Mouse (Mus musculus): ENCODE measurements at regions not wholly inside any gene's neighbourhood (a gene's known extent, or its start where the extent isn't known, plus 50 kb on each side); places are given as distances from the start of the nearest gene placed in this dataset.

- DNase-seq (ENCODE audit: low read depth): no peak
Measured at GRCm38 (mm10) chrX:11486588-11486987, 159.0 kb downstream of the H2al1j start.

- no peak for DNase-seq (ENCODE audit: low read depth)
Measured at GRCm38 (mm10) chrX:11487876-11488275, 160.3 kb downstream of the H2al1j start.

- no peak for DNase-seq (ENCODE audit: low read depth)
Measured at GRCm38 (mm10) chrX:11490146-11490693, 162.6 kb downstream of the H2al1j start.

GRCm38 (mm10) chrX:11491235-11491634 is 163.6 kb downstream of the H2al1j start:
- DNase-seq (ENCODE audit: low read depth): no peak

GRCm38 (mm10) chrX:11491676-11492391 is 164.2 kb downstream of the H2al1j start:
- DNase-seq (ENCODE audit: low read depth): no peak

- no peak for DNase-seq (ENCODE audit: low read depth)
Measured at GRCm38 (mm10) chrX:11493526-11494245, 166.1 kb downstream of the H2al1j start.

GRCm38 (mm10) chrX:11494246-11494630 is 166.6 kb downstream of the H2al1j start:
- no peak for DNase-seq (ENCODE audit: low read depth)

- DNase-seq (ENCODE audit: low read depth): no peak
Measured at GRCm38 (mm10) chrX:11512439-11512838, 184.8 kb downstream of the H2al1j start.

GRCm38 (mm10) chrX:11512928-11513327 is 185.3 kb downstream of the H2al1j start:
- DNase-seq (ENCODE audit: low read depth): no peak

- no peak for DNase-seq (ENCODE audit: low read depth)
Measured at GRCm38 (mm10) chrX:11523791-11524190, 196.2 kb downstream of the H2al1j start.

- DNase-seq (ENCODE audit: low read depth): no peak
Measured at GRCm38 (mm10) chrX:11525326-11525725, 197.7 kb downstream of the H2al1j start.

GRCm38 (mm10) chrX:11528589-11528988 is 201.0 kb downstream of the H2al1j start:
- DNase-seq (ENCODE audit: low read depth): no peak

- DNase-seq (ENCODE audit: low read depth): no peak
Measured at GRCm38 (mm10) chrX:11529221-11529620, 201.6 kb downstream of the H2al1j start.

GRCm38 (mm10) chrX:11532817-11533216 is 205.2 kb downstream of the H2al1j start:
- no peak for DNase-seq (ENCODE audit: low read depth)

GRCm38 (mm10) chrX:11533871-11534270 is 206.2 kb downstream of the H2al1j start:
- DNase-seq (ENCODE audit: low read depth): no peak

- no peak for DNase-seq (ENCODE audit: low read depth)
Measured at GRCm38 (mm10) chrX:11541011-11541410, 213.4 kb downstream of the H2al1j start.

GRCm38 (mm10) chrX:11550164-11550851 is 222.7 kb downstream of the H2al1j start:
- no peak for DNase-seq (ENCODE audit: low read depth)

- DNase-seq (ENCODE audit: low read depth): no peak
Measured at GRCm38 (mm10) chrX:11552177-11552576, 224.6 kb downstream of the H2al1j start.

GRCm38 (mm10) chrX:11555035-11555570 is 227.5 kb downstream of the H2al1j start:
- peak; percentile 60 for DNase-seq (ENCODE audit: low read depth)

GRCm38 (mm10) chrX:11558260-11558659 is 230.6 kb downstream of the H2al1j start:
- DNase-seq (ENCODE audit: low read depth): no peak

GRCm38 (mm10) chrX:11560550-11561276 is 233.1 kb downstream of the H2al1j start:
- no peak for DNase-seq (ENCODE audit: low read depth)

Measured in gonadal fat pad, adult 2 months (tissue).